Mouse (Mus musculus): ENCODE measurements around the gene Slc31a1.

The Slc31a1 gene

DNA sequence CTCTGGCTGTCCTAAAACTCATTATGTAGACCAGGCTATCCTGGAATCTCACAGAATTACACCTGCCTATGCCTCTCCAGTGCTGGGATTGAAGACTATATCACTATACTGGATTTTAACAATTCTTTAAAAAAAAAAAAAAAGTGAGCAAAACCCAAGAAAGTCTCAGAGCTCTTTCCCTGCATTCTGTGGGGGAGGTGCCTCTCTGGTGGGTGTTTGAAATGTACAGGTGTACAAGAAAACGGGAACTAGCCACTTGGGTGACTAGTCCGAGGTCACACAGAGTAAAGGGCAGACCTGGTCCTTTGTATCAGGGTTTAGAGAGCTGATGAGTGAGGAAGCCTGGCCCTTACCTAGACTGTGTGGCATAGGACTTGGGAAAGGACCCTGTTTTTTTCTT lies 1.9 kb downstream of the Slc31a1 start:
- in situ Hi-C loops (cut with MboI): no loop called here

- in situ Hi-C loops (cut with MboI): no loop called here
These were observed 3.8 kb downstream of the Slc31a1 start for GRCm38 (mm10) chr4:62364299-62364698.

GRCm38 (mm10) chr4:62366291-62366690 lies 5.8 kb downstream of the Slc31a1 start:
- in situ Hi-C loops (cut with MboI): no loop called here

DNA sequence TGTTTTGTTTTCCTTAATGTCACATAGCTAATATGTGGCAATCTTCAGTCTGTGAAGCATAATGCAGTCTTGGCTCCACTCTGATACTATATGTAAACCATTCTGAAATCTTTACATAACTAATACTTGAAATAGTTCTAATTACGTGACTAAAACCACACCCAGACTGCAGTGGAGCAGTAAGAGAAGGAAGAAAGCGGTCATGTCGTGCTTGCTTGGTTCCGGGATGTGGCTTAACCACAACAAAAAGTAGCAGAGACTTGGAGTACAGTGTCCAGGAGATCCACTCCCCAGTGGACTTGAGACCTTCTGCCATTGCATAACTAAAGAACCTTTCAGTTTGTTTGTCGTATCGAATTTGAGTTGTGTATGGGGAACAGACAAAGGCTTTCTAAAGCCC lies 7.1 kb downstream of the Slc31a1 start:
- in situ Hi-C loops (cut with MboI): no loop called here

GRCm38 (mm10) chr4:62369091-62369490 lies 8.6 kb downstream of the Slc31a1 start:
- in situ Hi-C loops (cut with MboI): no loop called here

DNA sequence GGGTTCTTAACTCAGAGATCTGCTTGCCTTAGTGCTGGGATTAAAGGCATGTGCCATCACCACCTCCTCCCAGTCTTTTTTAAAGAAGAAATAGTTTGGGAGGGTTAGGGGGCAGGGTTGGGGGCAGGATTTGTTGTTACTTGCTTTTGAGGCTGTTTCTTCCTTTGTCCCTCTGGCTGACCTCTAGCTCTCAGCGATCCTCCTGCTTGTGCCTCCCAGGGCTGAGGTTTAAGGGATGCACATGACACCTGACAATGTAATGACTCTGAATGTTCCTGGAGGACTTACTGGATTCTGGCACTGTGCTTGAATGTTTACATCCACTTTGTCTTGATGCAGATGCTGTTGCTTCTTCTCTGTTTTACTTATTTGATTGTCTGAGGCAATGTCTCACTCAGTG lies 11.9 kb downstream of the Slc31a1 start:
- in situ Hi-C loops (cut with MboI): no loop called here

DNA sequence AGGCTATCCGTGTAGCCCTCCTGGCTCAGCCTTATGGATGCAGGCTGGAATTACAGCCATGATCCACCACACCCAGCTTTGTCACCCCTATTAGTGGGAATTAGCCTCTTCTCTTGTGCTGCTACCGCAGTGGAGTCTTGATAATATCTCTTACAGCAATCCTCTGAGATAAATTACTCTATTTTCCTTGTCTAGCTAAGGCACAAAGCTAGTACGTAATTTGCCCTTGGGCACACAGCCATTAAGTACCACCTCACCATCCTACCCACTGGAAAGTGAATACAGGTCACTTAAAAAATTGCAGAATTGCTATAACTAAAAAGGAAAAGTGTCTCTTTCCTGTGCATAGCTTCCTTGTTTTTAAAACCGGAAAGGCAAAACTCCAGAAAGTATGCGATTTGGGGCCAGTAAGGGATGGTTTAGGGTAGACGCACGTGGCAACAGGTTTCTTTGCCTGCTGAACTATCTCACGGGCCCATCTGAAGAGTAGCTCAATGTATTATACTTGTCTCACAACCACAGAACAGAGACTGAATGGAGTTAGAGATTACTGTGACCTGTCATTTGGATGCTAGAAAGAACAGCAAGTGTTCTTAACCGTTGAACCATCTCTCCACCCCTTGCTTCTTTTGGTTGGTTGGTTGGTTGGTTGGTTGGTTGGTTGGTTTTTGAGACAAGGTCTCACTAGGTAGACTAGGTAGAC lies 12.4 kb downstream of the Slc31a1 start:
- in situ Hi-C loops (cut with MboI): no loop called here

- in situ Hi-C loops (cut with MboI): no loop called here
These were observed 13.1 kb downstream of the Slc31a1 start for GRCm38 (mm10) chr4:62373668-62374067.

- in situ Hi-C loops (cut with MboI): no loop called here
These were observed 13.8 kb downstream of the Slc31a1 start for GRCm38 (mm10) chr4:62374342-62374741.

DNA sequence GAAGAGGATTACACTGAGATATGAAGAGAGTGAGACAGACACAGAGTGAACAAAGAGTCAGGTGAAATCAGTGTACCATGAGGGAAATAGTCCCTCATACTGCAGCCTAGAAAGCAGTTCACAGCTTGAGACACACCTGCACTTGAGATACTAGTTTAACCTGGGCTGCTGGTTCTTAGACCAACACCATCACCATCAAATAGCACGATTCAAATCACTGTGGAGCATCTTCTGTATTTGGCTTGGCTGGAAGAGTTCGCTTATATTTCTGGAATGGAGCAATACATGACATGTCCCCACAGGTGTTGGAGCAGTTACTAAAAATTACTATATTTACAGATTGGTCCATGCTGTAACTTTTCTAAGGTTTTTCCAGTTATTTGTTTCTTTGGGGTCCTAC lies 15.6 kb downstream of the Slc31a1 start:
- in situ Hi-C loops (cut with MboI): no loop called here

DNA sequence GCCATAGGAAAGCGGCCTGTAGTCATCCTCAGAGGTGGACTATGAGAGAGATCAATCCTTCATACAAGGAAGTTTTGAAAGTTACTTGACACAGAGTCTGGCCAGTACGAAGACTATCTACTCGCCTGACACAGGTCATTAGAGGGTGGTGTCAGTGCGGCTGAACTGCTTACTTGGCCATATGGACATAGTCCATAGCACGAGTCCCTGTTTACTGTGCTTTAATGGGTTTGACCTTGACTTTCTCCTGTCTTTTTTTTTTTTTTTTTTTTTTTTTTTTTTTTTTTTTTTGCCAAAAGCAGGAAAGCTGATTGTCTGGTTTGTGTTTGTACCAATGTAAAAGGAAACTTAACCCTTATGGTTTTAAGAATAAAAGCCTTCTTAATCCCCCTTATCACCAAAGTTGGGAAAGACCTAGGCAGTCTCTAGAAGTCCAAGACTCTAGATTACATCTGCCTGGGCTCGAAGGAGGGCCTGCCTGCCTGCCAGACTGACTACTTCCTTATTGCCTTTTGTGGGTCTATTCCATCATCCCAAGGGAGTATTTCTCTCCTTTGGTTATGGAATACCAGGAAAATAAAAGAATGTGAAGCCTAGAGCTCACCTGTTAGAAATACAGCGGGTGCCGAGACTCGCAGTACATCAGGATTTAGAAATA lies 19.3 kb downstream of the Slc31a1 start:
- in situ Hi-C loops (cut with MboI): no loop called here

DNA sequence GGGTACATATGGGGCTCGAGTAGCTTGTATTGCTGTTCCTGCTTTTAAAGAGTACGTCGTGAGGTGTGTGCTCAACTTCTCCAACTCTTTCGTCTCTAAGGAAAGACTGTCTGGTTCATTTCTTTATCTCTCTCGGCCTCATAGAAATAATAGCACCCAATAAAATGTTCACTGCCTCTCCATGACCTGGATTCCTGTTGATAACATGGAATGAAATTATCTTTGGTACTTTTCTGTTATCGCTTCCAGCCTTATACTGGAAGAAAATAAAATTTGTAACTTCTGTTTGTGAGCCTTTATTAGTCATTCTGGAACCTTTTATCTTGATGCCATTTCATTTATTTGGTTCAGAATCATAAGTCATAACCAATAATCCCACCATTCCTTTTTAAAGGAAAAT lies 22.7 kb downstream of the Slc31a1 start:
- in situ Hi-C loops (cut with MboI): no loop called here

DNA sequence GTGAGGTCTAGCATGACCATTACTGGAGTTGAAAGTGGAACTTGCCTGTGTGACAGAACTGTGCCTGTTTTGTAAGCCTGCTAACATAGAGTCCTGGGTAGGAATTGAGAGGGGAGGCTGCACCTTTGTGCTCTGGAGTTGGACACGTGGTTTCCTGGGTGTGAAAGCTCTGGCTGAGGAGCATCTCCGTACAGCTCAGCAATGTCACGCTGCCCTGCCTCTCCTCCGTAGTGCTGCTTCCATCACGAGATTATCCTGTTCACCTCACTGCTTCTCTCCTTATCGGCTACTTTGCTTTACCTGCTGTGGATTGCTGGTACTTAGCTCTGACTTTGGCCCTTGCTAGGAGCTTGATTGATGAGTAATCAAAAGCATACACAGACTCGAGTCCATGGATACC lies 23.2 kb downstream of the Slc31a1 start:
- in situ Hi-C loops (cut with MboI): no loop called here

- in situ Hi-C loops (cut with MboI): no loop called here
These were observed 23.6 kb downstream of the Slc31a1 start for GRCm38 (mm10) chr4:62384159-62384558.

GRCm38 (mm10) chr4:62385439-62385838 lies 24.9 kb downstream of the Slc31a1 start:
- in situ Hi-C loops (cut with MboI): no loop called here

DNA sequence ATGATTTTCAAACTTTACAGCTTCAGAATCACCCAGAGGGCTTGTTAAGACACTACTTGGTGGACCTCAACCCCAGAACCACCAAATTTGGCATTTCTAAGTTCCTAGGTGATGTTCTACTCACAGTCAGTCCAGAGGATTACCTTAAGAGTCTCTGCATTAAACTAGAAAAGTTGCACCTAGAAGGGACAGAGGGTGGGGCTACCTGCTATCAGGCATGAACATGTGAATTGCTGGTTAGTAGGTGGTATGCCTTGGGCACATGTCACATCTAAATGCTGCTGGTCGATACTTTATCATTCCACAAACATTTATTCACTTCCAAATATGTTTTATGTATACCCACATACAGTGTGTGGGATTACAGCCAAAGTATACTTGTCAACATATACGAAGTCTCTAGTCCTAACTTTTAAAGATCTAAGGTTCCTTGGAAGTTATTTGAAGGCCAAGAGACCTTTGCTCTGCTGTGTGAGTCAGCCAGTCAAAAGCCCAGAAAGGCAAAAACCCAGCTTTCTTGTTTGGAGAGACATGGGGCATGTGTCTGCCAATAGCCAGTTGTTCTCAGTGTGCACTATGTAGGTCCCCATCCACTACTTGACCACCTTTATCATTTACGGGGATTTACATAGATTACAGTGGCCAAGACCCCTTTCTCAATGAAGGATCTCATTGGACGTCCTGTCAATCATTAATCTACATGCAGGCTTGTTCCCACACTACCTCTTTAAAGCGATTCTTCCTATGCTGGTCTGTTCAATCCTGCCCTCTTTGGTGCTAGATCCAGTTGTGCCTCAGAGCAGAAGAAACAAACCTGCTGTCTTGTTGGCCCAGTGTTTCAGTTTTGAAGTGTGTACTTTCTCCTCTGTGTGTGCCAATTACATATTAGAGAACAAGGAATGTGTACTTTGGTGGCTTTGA lies 29.3 kb downstream of the Slc31a1 start:
- in situ Hi-C loops (cut with MboI): no loop called here

GRCm38 (mm10) chr4:62391892-62392291 lies 31.4 kb downstream of the Slc31a1 start:
- in situ Hi-C loops (cut with MboI): no loop called here

DNA sequence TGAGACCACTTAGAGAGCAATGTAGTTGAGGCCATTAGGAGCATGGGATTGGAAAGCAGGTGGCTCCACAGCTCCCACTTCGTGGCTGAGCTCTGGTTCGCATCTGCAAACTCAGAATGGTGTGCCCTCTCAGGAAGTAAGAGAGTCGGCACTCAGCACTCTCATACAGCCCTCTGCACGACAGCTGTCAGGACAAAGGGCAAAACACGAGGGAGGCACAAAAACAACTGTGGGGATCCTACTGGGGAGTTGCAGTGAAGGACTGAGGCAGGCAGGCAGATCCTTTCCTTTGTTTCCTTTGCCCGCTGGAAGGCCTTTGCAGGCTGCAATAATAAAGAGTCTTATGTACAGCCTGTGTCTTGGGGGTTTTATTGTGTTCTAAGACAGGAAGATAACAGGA lies 32.9 kb downstream of the Slc31a1 start:
- in situ Hi-C loops (cut with MboI): no loop called here

DNA sequence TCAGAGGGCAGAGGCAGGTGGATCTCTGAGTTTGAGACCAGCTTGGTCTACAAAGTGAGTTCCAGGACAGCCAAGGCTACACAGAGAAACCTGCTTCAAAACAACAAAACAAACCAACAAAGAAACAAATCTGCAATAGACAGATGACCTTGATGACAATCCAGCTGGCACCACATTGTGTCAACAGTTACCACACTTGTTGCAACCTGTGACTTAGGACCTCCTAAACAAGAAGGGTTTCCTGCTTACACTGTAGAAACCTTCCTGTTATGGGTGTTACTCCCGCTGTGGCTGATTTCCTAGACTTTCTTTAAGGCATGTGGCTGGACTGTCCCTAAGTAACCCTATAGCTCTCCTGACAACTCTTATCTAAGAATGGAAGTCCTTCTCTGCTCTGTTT lies 35.3 kb downstream of the Slc31a1 start:
- in situ Hi-C loops (cut with MboI): no loop called here

DNA sequence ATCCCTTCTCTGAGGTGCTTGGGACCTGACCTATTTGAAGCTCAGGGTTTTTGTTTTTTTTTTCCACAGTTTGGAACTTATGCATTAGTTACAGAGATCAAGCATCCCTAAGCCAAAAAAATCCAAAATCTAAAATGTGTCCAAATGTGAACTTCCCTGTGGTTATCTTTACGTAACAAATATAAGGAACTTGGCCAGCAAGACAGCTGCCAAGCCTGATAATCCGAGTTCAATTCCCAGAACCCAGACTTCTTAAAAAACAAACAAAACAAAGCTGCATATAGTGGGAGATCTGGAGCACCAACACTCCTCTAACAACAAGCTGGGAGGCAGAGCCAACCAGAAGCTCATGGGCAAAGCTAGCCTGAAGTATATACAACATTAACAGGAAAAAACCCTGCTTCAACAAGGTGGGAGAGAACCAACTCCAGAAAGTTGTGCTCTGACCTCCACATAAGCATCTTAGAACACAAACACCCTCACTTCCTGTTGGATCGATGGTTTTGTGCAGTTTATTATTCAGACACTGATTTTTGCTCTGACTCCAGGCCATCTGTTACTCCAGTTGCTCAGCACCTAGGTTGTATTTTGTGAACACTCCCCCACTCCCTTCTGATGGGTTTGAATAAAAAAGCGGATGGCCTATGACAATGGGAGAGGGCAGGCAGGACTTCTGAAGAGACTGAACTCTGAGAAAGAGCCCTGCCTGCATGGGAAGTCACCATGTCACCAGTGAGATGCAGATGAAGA lies 37.3 kb downstream of the Slc31a1 start:
- in situ Hi-C loops (cut with MboI): no loop called here

DNA sequence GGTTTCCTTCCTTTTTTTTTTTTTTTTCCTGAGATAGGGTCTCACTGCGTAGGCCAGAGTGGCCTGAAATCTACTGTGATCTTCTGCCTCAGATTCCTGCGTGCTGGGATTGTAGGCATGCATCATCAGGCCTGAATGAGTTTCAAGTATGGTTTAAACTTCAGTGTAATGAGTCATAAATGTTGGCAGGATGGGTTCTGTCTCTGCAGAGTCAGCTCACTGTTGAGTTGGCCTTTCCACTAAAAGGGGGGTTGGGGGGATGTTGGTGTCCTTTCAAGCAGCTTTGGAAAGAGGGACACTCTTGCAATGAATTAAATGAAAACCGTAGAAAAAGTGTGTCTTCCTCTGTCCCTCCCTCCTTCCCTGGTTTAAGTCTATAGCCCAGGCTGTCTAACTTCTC lies 38.4 kb downstream of the Slc31a1 start:
- in situ Hi-C loops (cut with MboI): no loop called here

DNA sequence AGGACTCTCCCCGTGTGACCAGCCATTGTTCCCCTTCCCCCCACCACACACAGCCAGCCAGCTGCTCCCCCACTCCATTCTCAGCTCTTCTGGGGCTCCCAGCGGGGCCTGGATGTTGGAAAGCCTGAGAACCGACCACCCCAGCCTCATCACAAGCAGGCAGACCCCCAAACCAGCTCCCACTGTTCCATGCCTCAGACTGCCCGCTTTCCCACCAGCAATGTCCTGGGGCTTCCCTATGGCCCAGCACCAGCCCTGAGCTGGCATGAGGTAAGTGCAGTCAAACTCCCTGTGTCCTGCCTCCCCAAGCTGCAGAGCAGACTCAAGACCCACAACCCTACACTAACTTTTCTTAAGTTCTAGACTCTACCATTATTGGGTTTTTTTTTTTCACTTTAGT lies 45.6 kb downstream of the Slc31a1 start:
- in situ Hi-C loops (cut with MboI): no loop called here

Measured in mature B cell (primary cell).